Mouse (Mus musculus): ENCODE measurements around the gene Pdgfd. TPM values are rescaled to one million over a fixed set of nuclear protein-coding genes. Genes with fewer than 3 reads are reported as not detected.

The Pdgfd gene
- polyA plus RNA-seq, 1 experiment = 4.1 TPM

Other genes with a start within 250 kb of the Pdgfd start
- not detected in 2 replicates for gene Ddi1, start 101.3 kb downstream of the Pdgfd start, polyA plus RNA-seq (2012; rRNA removed)

Data from frontal cortex, adult 2 months (tissue).